Mouse (Mus musculus): Measurements from ENCODE around the gene Elavl1.

Gene Elavl1

DNA sequence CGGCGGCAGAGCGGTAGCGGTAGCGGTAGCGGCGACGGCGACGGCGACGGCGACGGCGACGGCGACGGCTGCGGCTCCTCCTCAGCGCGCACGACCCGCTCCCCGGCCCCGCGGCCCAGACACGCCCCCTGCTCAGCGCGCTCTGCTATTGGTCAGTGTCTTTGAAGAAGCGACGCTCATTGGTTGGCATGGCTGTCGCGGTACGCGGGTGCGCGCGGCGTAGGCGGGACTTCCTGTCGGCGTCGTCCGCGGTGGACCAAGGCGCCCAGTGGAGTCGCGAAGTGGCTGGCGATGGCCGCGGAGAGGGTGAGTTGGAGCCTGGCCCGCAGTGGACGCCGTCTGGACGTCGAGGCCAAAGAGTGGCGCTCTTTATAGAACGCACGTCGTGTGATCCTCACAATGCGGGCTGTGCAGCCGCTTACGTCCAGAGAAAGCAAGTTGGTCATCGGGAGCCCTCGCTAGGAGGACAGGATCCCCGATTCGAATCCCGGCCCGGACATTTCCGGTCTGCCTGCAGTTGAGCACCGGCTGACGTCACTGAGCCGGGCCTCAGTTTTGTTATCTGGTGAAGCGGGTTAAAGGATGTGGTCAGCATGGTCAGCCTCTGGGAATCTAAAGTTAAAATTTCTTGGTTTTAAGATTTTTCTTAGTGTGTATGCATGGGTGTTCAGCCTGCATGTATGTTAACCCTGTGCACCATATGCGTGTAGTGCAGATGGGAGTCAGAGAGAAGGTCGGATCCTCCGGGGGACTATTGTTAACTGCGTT is at the start of gene Elavl1, which contains the start of gene Ccl25:
Gene Elavl1, minus strand, starts transcription at position 431 of the 768 bp plus-strand sequence.
Gene Ccl25, plus strand, starts transcription at position 228 of the 768 bp plus-strand sequence.
- in situ Hi-C loops (cut with MboI, MseI), result loop anchor here (5.0 to 10.0 kb wide), 3 partner anchors 68 to 970 kb away; partner anchors contain the start of genes A430078G23Rik, Ctxn1, Fcor and Trappc5

DNA sequence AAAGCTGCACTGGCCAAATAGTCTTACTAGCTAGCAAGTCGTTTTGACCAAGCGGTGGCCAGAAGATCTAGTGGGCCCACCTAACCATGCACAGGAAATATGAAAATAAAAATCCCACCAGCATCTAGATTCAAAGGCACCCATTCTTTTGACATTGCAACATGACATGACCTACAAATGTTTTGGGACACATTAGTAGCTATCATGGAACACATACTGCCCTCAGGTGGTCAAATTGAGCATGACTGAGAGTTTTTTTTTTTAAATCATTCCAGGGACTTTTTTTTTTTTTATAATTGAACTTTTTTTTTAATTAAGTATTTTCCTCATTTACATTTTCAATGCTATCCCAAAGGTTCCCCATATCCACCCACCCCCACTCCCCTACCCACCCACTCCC is 47.4 kb upstream of the Elavl1 start:
- in situ Hi-C loops (cut with MboI, MseI), result loop anchor here (25.0 kb wide), 2 partner anchors 235 to 410 kb away; partner anchors contain the start of genes Cd209c and Cd209g

DNA sequence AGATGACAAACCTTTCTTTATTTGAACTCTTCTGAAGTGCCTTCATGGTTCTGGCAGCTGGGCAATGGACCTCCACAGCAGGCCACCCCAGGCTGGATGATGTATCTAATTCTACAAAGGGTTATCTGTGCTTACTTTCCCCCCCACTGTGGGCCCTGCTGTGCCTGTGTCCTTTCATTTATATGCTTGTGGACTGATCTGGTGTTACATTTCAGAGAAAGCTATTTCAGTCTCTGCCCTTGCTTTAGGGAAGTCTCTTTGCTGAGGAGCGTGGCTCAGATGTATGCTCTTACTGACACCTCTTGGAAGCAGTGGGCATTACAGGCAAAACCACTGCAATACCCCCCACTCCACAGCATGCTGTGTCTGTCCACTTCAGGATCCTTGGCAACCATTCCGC is 44.9 kb upstream of the Elavl1 start:
- in situ Hi-C loops (cut with MboI, MseI), result loop anchor here (25.0 kb wide), 2 partner anchors 233 to 408 kb away; partner anchors contain the start of genes Cd209c and Cd209g

DNA sequence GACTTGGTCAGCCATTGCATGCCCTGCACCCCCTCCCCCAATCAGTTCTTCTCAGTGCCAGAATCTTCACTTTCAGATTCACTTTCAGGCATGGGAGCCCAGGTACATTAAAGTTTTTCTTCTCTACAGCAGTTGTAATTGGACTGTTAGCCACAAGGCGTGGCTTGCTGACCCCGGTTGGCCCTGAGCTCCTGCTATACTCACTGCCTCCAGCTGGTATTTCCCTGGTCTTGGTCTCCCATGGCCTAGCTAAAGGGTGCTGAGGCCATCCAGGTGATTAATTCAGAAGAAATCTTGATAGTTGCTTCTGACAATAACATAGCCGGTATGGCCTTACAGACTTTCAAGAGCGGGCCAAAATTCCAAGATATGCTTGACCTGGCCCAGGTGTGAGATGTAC is 43.3 kb upstream of the Elavl1 start:
- in situ Hi-C loops (cut with MboI, MseI), result loop anchor here (25.0 kb wide), 2 partner anchors 231 to 406 kb away; partner anchors contain the start of genes Cd209c and Cd209g

DNA sequence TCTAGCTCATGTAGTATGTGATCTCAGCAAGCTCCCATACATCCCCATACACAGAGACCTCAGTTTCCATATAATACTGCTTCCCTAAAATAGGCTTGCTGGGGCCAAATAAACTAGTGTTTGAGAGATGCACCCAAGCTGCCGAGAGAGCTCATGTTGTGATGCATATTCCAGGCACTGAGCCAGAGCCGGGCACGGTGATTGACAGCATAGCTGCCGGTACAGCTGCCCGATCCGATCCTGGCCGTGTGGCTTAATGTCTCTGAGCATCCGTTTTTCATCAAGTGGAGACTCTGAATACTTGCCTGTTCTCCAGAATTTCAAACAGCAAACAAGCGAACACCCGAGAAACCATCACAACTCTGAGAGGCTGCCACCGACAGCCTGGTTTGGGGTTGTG is 42.6 kb upstream of the Elavl1 start:
- in situ Hi-C loops (cut with MboI, MseI), result loop anchor here (25.0 kb wide), 2 partner anchors 231 to 406 kb away; partner anchors contain the start of genes Cd209c and Cd209g

DNA sequence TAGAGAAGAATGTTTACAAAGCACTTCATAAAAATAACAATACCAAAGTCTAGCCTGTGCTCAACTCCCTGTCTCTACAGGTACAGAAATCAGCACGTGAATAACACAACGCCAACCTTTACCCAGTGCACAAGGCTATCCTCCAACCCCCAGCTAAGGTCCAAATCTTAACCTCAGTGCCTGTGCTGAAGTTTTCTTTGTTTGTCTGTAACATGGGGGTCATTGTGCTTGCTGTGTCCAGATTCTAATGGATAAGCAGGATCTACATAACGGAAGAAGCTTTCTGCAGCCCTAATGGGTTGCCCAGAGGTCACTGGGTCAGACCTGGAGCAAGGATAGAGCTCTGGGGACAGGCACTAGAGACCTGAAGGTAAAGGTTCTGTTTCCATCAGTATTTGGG is 41.0 kb upstream of the Elavl1 start:
- in situ Hi-C loops (cut with MboI, MseI), result loop anchor here (25.0 kb wide), 2 partner anchors 229 to 404 kb away; partner anchors contain the start of genes Cd209c and Cd209g

DNA sequence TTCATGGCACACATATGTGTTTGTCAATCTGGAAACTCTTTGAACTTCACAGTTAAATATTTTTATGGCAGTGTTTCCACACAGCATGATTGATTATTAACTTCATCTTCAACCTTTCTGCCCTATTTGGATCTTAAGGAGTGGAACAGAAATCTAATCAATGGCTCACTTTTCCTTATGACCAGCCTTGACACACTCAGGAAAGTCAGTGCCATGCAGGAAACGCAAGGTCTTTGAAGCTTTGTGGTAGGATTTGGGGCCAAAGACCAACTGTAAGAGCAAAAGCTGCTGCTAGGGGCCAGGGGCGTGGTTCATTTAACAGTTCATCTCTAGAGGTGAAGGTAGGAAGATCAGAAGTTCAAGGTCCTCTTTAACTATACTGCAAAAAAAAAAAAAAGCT is 35.7 kb upstream of the Elavl1 start:
- in situ Hi-C loops (cut with MboI, MseI), result loop anchor here (5.0 to 25.0 kb wide), 3 partner anchors 84 to 399 kb away; partner anchors contain the start of genes Cd209c, Cd209g and Timm44

DNA sequence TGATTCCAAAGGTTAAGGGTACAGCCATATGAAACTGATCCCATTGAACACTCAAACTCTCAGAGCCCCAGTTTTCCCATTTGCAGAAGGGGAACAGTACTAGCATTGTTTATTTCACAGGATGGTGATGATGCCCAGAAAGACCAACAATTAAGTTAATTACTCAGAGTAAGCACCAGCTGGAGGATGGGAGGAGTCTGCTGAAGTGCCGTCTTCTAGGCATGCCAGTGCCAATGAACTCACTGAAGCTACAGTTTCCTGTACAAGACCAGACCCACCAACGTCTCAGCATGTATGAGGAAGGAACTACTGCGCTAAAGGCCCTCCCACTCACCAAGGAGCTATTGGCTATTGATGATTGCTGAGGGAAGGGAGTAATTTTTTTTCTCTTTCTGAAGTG is 34.1 kb upstream of the Elavl1 start:
- in situ Hi-C loops (cut with MboI, MseI), result loop anchor here (25.0 kb wide), 2 partner anchors 222 to 397 kb away; partner anchors contain the start of genes Cd209c and Cd209g

DNA sequence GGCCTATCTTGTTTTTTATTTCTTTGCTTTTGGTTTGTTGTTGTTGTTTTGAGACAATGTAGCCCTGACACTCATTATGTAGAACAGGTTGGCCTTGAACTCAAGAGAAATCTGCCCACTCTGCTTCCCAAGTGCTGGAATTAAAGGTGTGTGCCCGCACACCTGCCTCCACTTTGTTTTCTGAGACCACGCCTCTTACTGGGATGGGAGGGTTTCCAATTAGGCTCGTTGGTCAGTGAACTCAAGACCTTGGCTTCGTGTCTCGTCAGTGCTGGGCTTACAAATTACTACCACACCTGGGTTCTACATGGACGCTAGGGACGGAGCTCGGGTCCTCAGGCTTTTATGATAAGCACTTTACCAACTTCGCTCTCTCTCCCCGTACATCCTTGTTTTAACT is 30.2 kb upstream of the Elavl1 start:
- in situ Hi-C loops (cut with MboI, MseI), result loop anchor here (25.0 kb wide), 2 partner anchors 218 to 393 kb away; partner anchors contain the start of genes Cd209c and Cd209g

DNA sequence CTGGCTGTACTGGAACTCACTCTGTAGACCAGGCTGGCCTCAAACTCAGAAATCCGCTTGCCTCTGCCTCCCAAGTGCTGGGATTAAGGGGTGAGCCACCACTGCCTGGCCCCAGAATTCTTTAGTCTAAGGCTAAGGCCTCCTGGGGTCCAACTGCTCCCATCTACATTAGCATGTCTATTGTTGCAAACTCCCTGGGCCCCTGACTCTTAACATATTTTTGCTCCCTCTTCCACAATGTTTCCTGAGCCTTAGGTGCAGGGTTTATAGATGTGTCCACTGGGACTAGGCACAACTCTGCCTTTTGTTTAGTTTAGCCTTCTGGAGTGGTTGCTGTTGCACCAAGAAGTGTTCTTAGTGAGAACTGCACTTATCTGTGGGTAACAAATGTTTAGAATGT is 29.3 kb upstream of the Elavl1 start:
- in situ Hi-C loops (cut with MboI, MseI), result loop anchor here (25.0 kb wide), 2 partner anchors 217 to 392 kb away; partner anchors contain the start of genes Cd209c and Cd209g

DNA sequence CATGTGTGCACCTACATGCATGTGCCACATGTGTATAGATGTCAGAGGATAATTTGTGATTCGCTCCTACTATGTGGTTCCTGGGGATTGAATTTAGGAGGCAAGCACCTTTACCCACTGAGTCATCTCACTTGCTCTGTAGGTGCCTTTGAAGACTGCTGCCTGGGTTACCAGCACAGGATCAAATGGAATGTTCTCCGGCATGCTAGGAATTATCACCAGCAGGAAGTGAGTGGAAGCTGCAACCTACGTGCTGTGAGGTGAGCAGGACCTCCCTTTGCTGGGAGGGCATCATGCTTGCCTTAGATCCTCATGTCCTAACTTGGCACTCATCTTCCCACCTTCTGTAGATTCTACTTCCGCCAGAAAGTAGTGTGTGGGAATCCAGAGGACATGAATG is 28.5 kb upstream of the Elavl1 start:
- in situ Hi-C loops (cut with MboI, MseI), result loop anchor here (25.0 kb wide), 2 partner anchors 216 to 391 kb away; partner anchors contain the start of genes Cd209c and Cd209g

DNA sequence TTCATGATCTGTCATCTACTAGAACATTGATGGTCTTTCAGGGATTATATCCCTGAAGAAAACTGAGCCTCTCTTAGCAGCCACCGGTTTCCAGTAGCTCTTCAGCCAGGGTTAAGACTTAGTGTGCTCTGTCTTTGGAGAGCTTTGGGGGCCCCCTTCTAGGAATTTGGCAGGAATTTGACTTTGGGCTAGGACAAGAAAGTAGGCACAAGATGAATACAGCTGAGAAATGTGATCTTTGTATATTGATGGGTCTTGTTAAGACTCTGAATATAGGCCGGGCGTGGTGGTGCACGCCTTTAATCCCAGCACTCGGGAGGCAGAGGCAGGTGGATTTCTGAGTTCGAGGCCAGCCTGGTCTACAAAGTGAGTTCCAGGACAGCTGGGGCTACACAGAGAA is 27.3 kb upstream of the Elavl1 start:
- in situ Hi-C loops (cut with MboI, MseI), result loop anchor here (25.0 kb wide), 2 partner anchors 215 to 390 kb away; partner anchors contain the start of genes Cd209c and Cd209g

DNA sequence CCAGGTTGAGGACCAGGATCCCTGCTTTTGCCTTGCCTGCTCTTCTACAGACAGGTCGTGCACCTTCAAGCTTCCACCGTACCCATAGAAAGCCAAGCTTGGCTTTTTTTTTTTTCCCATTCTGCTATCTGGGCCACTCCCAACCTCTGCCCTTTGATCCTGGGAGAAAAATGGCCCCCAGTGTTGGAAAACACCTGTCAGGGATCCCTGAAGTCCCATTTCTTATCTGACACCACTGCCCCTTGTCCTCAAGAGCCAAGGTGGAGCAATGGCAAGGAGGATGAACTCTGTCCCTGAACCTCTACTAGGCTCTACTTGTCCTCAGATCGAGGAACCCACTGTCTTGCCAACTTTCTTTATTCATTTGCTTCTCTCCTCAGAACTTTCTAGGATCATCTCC is 25.4 kb upstream of the Elavl1 start:
- in situ Hi-C loops (cut with MboI, MseI), result loop anchor here (25.0 kb wide), 2 partner anchors 213 to 388 kb away; partner anchors contain the start of genes Cd209c and Cd209g

DNA sequence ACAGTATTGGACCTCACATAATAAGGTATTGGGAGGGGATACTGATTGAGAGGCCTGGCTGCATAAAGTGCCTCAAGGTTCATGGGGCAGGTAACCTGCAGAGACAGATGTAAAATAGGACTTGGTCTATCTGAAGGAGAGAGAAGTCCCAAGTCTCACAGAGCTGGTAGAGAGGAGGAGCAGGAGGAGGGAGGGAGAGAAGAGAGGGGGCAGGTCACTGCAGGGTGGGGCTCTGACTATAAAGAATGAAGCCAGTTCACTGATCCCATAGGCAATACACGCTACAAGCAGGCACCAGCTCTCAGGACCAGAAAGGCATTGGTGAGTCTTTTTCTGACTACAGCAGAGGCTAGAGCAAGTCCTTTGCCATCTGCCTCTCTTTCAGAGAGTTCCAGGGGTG is 24.1 kb upstream of the Elavl1 start:
- in situ Hi-C loops (cut with MboI, MseI), result no loop called here

DNA sequence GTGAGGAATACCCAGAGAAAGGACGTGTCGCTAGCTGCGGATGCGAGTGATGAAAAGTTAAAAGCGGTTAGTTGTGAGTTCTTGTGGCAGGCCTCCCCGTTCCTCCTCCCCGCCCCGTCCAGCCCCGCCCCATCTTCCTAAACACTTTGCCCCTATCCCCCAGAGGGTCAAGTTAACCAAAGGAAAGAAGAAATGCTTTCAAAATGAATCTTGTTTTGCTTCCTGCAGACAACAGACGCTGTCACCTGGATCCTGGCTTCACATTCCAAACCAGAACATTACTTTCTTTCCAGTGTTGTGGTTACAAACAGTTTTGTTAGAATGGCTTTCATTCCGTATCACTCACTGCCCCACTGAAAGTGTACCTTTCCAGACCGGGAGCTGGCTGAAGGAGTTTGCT is 23.1 kb upstream of the Elavl1 start:
- in situ Hi-C loops (cut with MboI, MseI), result no loop called here

DNA sequence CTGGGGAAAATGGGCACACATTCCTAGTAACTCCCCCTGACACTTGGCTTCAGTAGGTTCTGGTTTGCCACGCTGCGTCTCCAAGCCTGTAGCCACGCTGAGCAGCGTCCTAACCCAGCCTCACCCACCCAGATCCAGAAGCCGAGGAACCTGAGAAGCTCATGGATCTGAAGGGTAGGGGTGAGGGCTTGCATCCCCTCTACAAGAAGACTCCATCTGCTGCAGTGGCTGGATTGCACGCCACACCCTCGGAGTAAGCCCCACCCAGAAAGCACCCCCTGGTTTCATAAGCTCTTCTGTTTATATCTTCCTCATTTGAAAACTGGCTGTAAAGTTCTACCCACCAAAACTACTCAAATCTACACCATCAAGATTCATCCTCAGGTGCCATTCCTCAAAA is 22.4 kb upstream of the Elavl1 start:
- in situ Hi-C loops (cut with MboI, MseI), result no loop called here

DNA sequence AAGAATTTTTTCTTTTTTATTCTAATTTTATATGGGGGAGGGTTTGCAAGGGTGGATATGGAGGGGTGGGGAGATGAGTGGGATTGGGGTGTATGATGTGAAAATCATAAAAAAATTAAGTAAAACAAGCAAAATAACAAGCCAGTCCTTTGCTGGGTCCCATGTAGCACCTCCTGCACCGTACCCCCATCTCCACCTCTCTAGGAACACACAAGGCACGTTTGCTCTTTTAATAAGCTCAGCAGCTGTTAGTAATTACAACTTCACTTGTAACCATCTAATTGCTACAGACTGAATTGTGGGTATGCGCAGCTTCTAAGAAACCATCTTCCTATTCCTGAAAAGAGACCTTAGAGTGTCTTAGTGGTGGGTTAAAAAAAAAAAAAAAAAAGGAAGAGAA is 15.0 kb upstream of the Elavl1 start:
- in situ Hi-C loops (cut with MboI, MseI), result no loop called here

DNA sequence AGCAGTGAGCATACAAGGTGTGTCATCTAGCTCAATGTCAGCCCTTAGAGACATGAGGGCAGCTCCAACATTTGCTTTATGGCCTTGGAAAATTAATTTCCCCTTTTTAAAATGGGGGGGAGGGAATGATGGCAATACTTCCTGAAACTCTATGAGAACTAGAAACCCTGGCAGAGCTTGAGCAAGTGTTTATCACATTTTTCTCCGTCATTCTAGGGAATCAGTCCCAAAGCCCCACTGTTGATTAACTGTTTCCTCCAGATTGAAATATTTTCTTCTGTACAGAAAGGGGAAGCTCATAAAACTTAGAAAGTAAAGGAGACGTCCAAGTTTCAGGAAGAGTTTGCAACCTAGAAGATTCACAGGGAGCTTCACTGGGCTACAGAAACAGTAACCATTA is 10.5 kb upstream of the Elavl1 start:
- in situ Hi-C loops (cut with MboI, MseI), result no loop called here

DNA sequence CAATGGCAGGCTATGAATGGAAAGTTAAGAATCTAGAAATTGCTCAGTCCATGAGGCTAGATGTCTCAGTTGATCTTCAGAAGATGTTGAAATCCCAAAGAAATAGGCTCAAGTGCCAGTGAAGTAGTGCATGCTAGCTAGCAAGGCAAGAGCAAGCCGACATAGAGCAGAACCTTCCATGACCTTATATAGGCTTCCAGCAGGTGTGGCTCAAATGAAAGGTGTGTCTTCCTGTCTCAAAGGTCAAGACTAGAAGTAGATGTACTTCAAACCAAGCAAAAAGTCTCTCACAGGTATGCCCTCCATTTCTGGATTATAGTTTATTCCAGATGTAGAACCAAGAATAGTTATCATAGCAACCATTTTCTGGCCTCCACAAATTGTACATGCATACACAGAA is 8.8 kb upstream of the Elavl1 start:
- in situ Hi-C loops (cut with MboI, MseI), result no loop called here

DNA sequence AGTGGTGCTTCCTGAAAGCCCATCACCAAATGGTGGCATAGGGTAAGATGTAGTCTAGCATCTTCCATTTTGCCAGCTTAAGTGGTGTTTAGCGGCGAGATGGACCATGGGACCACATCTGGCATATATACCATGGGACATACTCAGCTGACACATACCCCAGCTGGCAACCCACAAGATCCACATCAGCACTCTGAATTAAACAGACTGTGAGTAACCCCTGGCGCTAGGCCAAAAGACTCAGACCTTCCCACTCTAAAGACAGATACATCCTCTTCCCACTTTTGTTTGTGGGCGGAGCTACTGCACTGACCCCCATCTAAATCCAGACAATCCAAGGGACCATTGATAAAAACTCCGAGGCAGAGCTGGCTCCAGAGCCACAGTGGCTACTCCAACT is 3.8 kb upstream of the Elavl1 start:
- in situ Hi-C loops (cut with MboI, MseI), result loop anchor here (10.0 kb wide), 2 partner anchors 654 to 974 kb away; partner anchors contain the start of genes A430078G23Rik, Fcor and Trappc5

DNA sequence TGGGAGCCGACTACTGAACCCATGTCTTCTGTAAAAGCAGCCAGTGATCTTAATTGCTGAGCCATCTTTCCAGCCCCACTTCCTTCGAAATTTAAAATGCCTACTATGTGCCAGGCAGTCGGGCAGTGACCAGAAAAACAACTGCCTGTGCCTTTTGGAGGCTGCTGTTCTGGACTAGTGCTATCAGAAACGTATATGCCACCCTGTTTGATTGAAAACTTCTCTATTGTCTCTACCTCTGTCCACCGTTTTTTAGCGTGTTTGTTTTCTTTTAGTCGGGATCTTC is 481 bp upstream of the Elavl1 start:
- in situ Hi-C loops (cut with MboI, MseI), result loop anchor here (10.0 kb wide), 2 partner anchors 651 to 971 kb away; partner anchors contain the start of genes A430078G23Rik, Fcor and Trappc5

DNA sequence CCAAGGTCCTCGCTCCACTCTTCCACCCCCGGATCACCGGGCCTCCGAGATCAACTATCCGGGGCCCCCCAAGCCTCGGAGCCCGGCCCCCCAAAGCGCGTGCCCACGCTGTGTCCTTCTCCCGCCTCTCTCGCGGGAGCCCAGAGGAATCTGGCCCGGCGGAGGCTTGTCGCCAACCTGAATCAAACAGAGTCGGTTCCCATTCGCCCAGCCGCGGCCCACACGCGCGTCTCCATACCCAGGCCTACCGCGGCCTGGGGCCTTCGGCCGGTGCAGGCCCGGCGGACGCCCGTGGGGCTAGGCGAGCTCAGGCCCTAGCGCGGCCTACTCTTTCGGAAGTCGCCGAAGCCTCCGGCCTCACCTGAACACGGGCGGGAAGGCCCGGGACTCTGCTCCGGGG is 688 bp downstream of the Elavl1 start:
- in situ Hi-C loops (cut with MboI, MseI), result loop anchor here (5.0 to 10.0 kb wide), 3 partner anchors 67 to 970 kb away; partner anchors contain the start of genes A430078G23Rik, Ctxn1, Fcor and Trappc5

All from regulatory T cell (primary cell).